In the genomic region with DNA sequence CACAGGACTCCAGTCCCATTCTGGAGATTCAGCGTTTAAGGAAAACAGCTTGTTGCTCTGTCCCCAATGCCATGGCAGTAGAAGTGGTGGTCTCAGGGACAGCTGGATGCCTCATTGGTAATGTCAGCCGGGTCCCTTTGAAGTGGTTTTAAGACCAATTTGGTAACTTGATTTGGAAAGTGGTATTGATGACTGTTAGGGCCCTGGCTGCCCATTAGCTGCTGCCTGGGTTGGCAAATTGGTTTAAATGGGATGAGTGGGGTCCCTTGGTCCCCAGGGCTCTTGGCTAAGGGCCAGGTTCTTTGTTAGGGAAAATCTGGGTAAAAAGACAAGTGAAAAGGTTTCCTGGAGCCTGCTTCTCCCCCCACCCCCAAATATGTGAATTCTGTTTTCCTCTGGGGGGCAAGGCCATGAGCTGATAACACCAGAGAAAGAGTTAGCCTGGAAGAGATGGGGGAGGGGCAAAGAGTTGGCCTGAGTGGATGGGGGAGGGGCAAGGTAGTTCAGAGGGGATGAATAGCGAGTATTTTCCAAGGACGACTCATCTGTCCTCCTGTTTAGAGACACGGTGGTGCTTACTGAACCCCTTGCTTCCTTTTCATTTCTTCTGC, we compare ENCODE assay signal across 18 mouse cellular contexts.
A peak's percentile ranks its signal among the peaks of the same experiment; 100 is the strongest.
DNase-seq lines count a peak whose midpoint lies in the region; ATAC-seq and TF ChIP-seq lines count a peak whose summit lies in the region.
"Had no signal": no experiment of that assay in that cellular context is flagged by ENCODE, and none has a peak within 500 bp of the region (broad histone marks: within the 10 kb centered on the region; RNA-seq: fewer than 3 reads in every experiment).

No protein-coding gene starts in this region.

- H3K9me3 ChIP-seq in forebrain, embryonic 14.5 days (replicated peaks; ENCODE audit: control insufficient read depth, low read length), result no peaks in the 10 kb centered on the region
- no peaks in the 10 kb centered on the region for H3K9me3 ChIP-seq in forebrain, postnatal 0 days (ENCODE audit: low read length)
- H3K9me3 ChIP-seq in midbrain, embryonic 13.5 days, result no peaks in the 10 kb centered on the region
- no peaks in the 10 kb centered on the region for H3K9me3 ChIP-seq in midbrain, embryonic 14.5 days (ENCODE audit: control insufficient read depth, low read length)
- no peaks in the 10 kb centered on the region for H3K9me3 ChIP-seq in limb, embryonic 10.5 days (replicated peaks)
- H3K9me3 ChIP-seq: neural tube, embryonic 12.5 days had no signal

- DNase-seq in forebrain, embryonic 14.5 days (ENCODE audit: low spot score), result peak; percentile 34
- no peak for DNase-seq in forebrain, postnatal 0 days
- DNase-seq in midbrain, embryonic 14.5 days, result no peak
- peak; percentile 13 for DNase-seq in MN1 (ENCODE audit: low spot score)
- DNase-seq in limb, embryonic 10.5 days (ENCODE audit: low spot score), result no peak
- no peak for DNase-seq in right cerebral cortex, adult 18-20 months
- no peak for DNase-seq in lung, adult 18-20 months
- DNase-seq: adrenal gland, postnatal 25 days; cerebellum, adult 2 months; gastrocnemius, postnatal 25 days; heart, adult 2 months; kidney, adult 8-10 months; kidney, postnatal 25 days; lung, postnatal 10 days; thymus, postnatal 14 days had no signal

- no peak overlapping the region for H3K4me3 ChIP-seq in forebrain, embryonic 14.5 days (ENCODE audit: low read depth, low read length)
- H3K4me3 ChIP-seq in forebrain, postnatal 0 days (ENCODE audit: low read depth, low read length), result no peak overlapping the region
- no peak overlapping the region for H3K4me3 ChIP-seq in midbrain, embryonic 13.5 days (replicated peaks)
- H3K4me3 ChIP-seq in midbrain, embryonic 14.5 days (replicated peaks; ENCODE audit: low read depth, low read length), result no peak overlapping the region
- H3K4me3 ChIP-seq in limb, embryonic 10.5 days, result no peak overlapping the region
- H3K4me3 ChIP-seq: heart, adult 2 months; neural tube, embryonic 12.5 days had no signal

- peaks cover 6% of the 10 kb centered on the region for H3K4me1 ChIP-seq in forebrain, embryonic 14.5 days (ENCODE audit: control insufficient read depth, insufficient read depth, low read length)
- no peaks in the 10 kb centered on the region for H3K4me1 ChIP-seq in forebrain, postnatal 0 days (ENCODE audit: insufficient read depth)
- peaks cover 8% of the 10 kb centered on the region for H3K4me1 ChIP-seq in midbrain, embryonic 13.5 days (replicated peaks)
- H3K4me1 ChIP-seq in midbrain, embryonic 14.5 days (ENCODE audit: control insufficient read depth, insufficient read depth, low read length), result no peaks in the 10 kb centered on the region
- H3K4me1 ChIP-seq in limb, embryonic 10.5 days, result peaks cover 8% of the 10 kb centered on the region

- no peak overlapping the region for H3K27ac ChIP-seq in forebrain, embryonic 14.5 days (ENCODE audit: low read depth, low read length)
- no peak overlapping the region for H3K27ac ChIP-seq in forebrain, postnatal 0 days (ENCODE audit: low read depth, low read length)
- H3K27ac ChIP-seq in midbrain, embryonic 13.5 days, result no peak overlapping the region
- no peak overlapping the region for H3K27ac ChIP-seq in midbrain, embryonic 14.5 days (replicated peaks; ENCODE audit: low read depth, low read length)
- H3K27ac ChIP-seq in limb, embryonic 10.5 days, result peak overlapping the region; percentile 6; the same call in 1 of the 2 replicates
- H3K27ac ChIP-seq: heart, adult 2 months; neural tube, embryonic 12.5 days had no signal

- no peak for TF ChIP-seq CTCF in forebrain, postnatal 0 days (IDR thresholded peaks at IDR 0.05; ENCODE audit: low read depth)

- no peak overlapping the region for H3K4me2 ChIP-seq in forebrain, embryonic 14.5 days (ENCODE audit: low read length)
- H3K4me2 ChIP-seq in forebrain, postnatal 0 days (ENCODE audit: low read depth), result no peak overlapping the region
- no peak overlapping the region for H3K4me2 ChIP-seq in midbrain, embryonic 13.5 days (replicated peaks)
- H3K4me2 ChIP-seq in midbrain, embryonic 14.5 days (ENCODE audit: low read length), result no peak overlapping the region
- H3K4me2 ChIP-seq: neural tube, embryonic 12.5 days had no signal

- 10% methylated on average over 5 of the region's 5 CpGs for WGBS in forebrain, embryonic 14.5 days
- 14% methylated on average over 5 of the region's 5 CpGs for WGBS in forebrain, postnatal 0 days
- WGBS in midbrain, embryonic 13.5 days, result 36% methylated on average over 5 of the region's 5 CpGs
- 43% methylated on average over 5 of the region's 5 CpGs for WGBS in midbrain, embryonic 14.5 days
- WGBS in limb, embryonic 10.5 days, result 28% methylated on average over 5 of the region's 5 CpGs

- no peaks in the 10 kb centered on the region for H3K27me3 ChIP-seq in forebrain, embryonic 14.5 days (replicated peaks; ENCODE audit: control insufficient read depth, insufficient read depth, low read length)
- no peaks in the 10 kb centered on the region for H3K27me3 ChIP-seq in forebrain, postnatal 0 days (ENCODE audit: insufficient read depth, low read length)
- H3K27me3 ChIP-seq in midbrain, embryonic 13.5 days, result no peaks in the 10 kb centered on the region
- H3K27me3 ChIP-seq in midbrain, embryonic 14.5 days (ENCODE audit: control insufficient read depth, insufficient read depth, low read length), result no peaks in the 10 kb centered on the region
- H3K27me3 ChIP-seq in limb, embryonic 10.5 days (ENCODE audit: low read depth, poor library complexity, severe bottlenecking), result no peaks in the 10 kb centered on the region
- H3K27me3 ChIP-seq: neural tube, embryonic 12.5 days had no signal

- H3K9ac ChIP-seq in forebrain, embryonic 14.5 days (ENCODE audit: low read length), result no peak overlapping the region
- no peak overlapping the region for H3K9ac ChIP-seq in forebrain, postnatal 0 days
- H3K9ac ChIP-seq in midbrain, embryonic 13.5 days (replicated peaks), result no peak overlapping the region
- H3K9ac ChIP-seq in midbrain, embryonic 14.5 days (replicated peaks; ENCODE audit: low read length), result no peak overlapping the region
- H3K9ac ChIP-seq: neural tube, embryonic 12.5 days had no signal

- H3K36me3 ChIP-seq in forebrain, embryonic 14.5 days (ENCODE audit: control insufficient read depth, insufficient read depth, low read length), result no peaks in the 10 kb centered on the region
- H3K36me3 ChIP-seq in forebrain, postnatal 0 days (ENCODE audit: insufficient read depth), result no peaks in the 10 kb centered on the region
- H3K36me3 ChIP-seq in midbrain, embryonic 13.5 days, result no peaks in the 10 kb centered on the region
- no peaks in the 10 kb centered on the region for H3K36me3 ChIP-seq in midbrain, embryonic 14.5 days (ENCODE audit: control insufficient read depth, insufficient read depth, low read length)
- H3K36me3 ChIP-seq in limb, embryonic 10.5 days, result no peaks in the 10 kb centered on the region
- H3K36me3 ChIP-seq: neural tube, embryonic 12.5 days had no signal

- 0 out of 2 replicates have a peak, but pooled peaks have one; percentile 40 for ATAC-seq in forebrain, embryonic 14.5 days
- no peak for ATAC-seq in forebrain, postnatal 0 days
- ATAC-seq in midbrain, embryonic 13.5 days, result 0 out of 2 replicates have a peak, but pooled peaks have one; percentile 34
- no peak for ATAC-seq in midbrain, embryonic 14.5 days (ENCODE audit: low FRiP score, low TSS enrichment)
- ATAC-seq: inflammation-experienced regulatory T-cells, adult 6 months had no signal

Comparison
In these comparisons a context has a peak if more than half of its experiments do, and no peak if none do; other contexts are left out.
1. ATAC-seq: peak in forebrain, embryonic 14.5 days (single experiment) and midbrain, embryonic 13.5 days (single experiment); none in forebrain, postnatal 0 days (single experiment) and midbrain, embryonic 14.5 days (single experiment).
2. DNase-seq: peak in forebrain, embryonic 14.5 days (single experiment) and MN1 (single experiment); none in forebrain, postnatal 0 days (single experiment), midbrain, embryonic 14.5 days (single experiment), limb, embryonic 10.5 days (single experiment), right cerebral cortex, adult 18-20 months (single experiment) and lung, adult 18-20 months (0 of 2).